Mouse (Mus musculus) 416B (cell line): ENCODE data around the gene Zfc3h1.

ENCODE experiments used
- DNase-seq: peaks from one replicate; pipeline ENCODE4 v3.0.0; 2011; ENCODE audit warnings: low read depth

Gene Zfc3h1

GRCm38 (mm10) chr10:115385018-115386002 lies 551 bp downstream of the Zfc3h1 start:
- peak; percentile 55 for DNase-seq

DNA sequence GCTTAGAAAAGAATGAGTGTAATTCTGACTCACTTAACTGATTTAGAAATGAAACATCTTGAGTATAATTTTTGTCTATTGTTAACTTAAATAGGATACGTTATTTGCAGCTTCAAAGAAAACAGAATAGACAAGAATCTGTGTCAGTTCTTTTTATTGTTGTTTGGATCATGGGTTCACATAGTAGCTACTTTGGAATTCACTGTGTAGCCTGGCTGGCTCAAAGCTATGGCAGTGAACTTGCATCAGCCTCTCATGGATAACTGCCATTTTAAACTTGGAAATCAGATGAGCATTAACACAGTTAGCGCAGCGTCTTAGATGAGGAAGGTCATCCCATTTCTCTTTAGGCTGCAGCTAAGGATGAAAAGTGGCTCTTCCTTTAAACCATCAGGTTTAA lies 3.1 kb downstream of the Zfc3h1 start:
- no peak for DNase-seq

GRCm38 (mm10) chr10:115391076-115391475 lies 6.3 kb downstream of the Zfc3h1 start:
- no peak for DNase-seq

DNA sequence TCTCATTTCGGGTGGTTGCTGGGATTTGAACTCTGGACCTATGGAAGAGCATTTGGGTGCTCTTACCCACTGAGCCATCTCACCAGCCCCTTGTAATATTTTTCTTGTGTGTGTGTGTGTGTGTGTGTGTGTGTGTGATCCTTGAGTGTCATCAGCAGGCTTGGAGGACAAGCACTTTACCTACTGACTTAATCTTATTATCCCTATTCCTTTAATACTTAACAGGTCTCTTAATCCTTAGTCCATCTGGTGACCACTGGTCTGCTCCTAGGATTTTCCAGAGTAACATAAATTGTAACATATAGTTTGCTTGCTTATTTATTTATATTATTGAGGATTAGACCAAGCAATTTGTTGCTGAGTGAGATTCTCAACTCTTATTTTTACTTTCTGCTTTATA lies 7.1 kb downstream of the Zfc3h1 start:
- no peak for DNase-seq

- peak; percentile 79 for DNase-seq
These were observed 21.6 kb downstream of the Zfc3h1 start for GRCm38 (mm10) chr10:115406393-115406792.

DNA sequence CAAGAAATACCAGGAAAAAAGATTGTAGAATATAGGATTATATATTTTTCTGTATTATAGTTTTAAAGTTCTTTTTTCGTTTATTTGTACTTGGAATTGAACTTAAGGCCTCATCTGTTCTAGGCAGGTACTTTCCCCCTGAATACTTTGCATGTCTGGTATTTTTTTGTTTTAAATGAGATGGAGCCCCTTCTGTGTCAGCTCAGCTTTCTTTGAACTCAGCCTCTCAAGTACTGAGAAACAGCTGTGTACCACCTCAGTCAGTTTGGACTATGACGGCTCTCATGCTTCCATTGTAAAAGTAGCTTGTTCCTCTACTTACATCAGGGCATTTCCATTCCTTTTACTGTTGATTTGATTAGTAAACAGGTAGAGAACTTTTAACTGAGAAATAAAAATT lies 28.7 kb downstream of the Zfc3h1 start:
- no peak for DNase-seq

DNA sequence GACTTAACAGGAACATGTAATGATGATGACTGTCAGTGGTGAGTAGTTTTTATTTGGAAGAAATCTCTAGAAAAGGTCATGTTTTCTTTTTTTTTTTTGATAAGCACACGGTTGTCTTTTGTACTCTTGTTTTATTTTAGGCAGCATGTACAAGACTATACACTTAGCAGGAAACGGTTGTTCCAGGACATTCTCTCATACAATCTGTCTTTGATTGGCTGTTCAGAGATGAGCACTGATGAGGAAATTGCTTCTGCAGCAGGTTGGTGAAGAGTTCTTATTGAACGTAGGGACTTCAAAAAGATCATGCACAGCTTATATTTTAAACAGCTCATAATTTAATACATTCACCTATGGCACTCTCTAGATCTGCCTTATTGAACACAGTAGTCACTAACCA lies 29.3 kb downstream of the Zfc3h1 start:
- no peak for DNase-seq

DNA sequence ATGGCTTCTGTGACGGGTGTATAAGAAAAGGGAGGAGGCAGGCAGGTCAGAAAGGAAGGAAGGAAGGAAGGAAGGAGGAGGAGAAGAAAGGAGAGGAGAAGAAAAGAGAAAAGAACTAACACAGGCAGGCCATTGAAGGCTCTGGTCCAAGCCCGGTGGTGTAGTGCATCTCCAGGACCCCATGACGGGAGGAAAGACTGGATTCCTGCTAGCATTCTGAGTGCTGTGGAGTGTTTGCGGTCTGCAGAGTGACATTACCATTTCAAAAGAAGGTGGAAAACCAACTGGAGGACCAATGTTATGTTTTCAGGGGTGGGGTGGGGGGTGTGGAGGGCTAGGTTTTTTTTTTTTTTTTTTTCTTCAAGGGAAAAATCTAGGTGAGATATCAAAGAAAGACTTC lies 37.2 kb downstream of the Zfc3h1 start:
- DNase-seq, result no peak

- DNase-seq, result no peak
These were observed 40.6 kb downstream of the Zfc3h1 start for GRCm38 (mm10) chr10:115425351-115425750.

GRCm38 (mm10) chr10:115437286-115437685 lies 52.5 kb downstream of the Zfc3h1 start:
- DNase-seq, result no peak

- DNase-seq, result no peak
These were observed 63.9 kb downstream of the Zfc3h1 start for GRCm38 (mm10) chr10:115448614-115449013.

DNA sequence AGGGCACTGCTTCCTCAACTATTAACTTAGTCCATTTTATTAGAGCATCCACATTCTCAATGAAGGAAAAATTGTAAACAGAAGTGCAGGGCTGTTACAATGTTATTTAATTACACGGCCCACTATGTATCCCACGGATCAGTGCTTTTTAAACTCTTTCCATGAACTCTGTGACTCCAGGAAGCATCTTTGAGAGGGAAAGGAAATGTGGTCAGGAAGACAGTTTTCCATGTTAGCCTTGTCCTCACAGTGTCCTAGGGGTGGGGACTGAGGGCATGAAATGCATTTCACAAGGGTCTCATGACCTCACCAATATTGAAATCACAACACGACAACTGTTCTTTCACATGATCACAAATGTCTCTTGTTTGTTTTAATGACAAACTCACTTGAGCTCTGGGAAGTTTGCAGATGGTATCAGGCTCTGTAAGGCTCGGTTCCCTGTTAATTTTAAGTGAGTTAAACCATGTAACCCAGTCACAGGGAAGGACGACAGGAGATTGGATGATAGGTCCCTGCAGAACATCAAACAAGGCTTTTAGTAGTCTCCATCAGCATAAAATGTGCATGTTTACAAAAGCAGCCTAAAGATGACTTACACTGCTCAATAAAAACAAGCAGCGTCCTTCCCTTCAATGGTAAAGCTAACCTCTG lies 72.7 kb downstream of the Zfc3h1 start:
- no peak for DNase-seq

- no peak for DNase-seq
These were observed 77.9 kb downstream of the Zfc3h1 start for GRCm38 (mm10) chr10:115462646-115463045.

GRCm38 (mm10) chr10:115465072-115465471 lies 80.3 kb downstream of the Zfc3h1 start:
- no peak for DNase-seq

GRCm38 (mm10) chr10:115465778-115466177 lies 81.0 kb downstream of the Zfc3h1 start:
- DNase-seq, result no peak

GRCm38 (mm10) chr10:115467985-115468384 lies 83.2 kb downstream of the Zfc3h1 start:
- DNase-seq, result no peak

GRCm38 (mm10) chr10:115468632-115469031 lies 83.9 kb downstream of the Zfc3h1 start:
- no peak for DNase-seq

DNA sequence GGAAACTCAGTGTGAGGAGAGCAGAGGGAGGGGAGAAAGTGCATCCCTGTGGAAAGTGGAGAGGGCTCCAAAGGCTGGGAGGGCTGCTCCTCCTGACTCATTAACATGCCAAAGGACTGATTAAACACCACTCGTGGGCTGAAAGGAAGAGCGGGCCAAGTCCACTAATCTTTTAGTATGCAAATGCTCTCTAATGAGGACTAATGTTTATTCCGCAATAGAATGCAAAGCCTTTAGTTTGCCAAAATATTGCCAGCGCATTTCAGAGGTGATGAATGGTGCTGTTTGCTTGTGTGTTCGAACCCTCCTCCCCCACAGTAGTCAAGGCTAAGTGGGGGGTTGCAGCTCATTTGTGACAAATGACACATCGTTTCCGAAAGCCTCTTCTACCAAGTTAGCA lies 84.3 kb downstream of the Zfc3h1 start:
- DNase-seq, result no peak

DNA sequence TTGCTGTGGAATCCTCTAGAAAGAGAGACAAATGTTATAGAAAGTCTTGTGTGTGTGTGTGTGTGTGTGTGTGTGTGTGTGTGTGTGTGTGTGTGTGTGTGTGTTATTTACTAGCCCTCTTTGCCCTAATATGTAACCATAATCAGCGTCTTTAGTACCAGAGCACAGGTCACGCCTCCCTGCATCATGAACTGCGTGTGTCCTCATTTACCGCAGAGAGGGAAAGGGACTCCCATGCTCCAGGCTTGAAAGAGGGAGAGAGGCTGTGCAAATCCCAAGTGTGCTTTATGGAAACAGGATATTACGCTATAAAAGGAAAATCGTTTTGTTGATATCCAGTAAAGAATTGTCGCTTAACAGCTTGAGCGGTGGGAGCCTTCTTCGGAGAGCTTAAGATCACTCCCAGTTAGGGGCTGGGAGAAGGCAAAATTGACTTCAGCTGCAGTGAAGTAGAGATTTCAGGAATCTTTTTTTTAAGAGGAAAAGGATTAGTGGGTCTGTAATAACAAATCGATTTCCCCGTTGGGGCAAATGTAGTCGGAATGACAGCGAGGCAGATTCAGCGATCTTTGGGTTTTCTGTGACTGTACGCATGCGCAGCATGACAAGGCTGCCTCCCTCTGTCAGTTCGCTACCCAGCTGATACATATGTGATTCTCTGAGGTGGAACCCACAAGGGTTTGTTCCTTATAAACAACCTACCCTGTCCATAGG lies 86.0 kb downstream of the Zfc3h1 start:
- DNase-seq, result no peak

GRCm38 (mm10) chr10:115473213-115473961 lies 88.6 kb downstream of the Zfc3h1 start:
- no peak for DNase-seq

GRCm38 (mm10) chr10:115475000-115475550 lies 90.3 kb downstream of the Zfc3h1 start:
- no peak for DNase-seq

DNA sequence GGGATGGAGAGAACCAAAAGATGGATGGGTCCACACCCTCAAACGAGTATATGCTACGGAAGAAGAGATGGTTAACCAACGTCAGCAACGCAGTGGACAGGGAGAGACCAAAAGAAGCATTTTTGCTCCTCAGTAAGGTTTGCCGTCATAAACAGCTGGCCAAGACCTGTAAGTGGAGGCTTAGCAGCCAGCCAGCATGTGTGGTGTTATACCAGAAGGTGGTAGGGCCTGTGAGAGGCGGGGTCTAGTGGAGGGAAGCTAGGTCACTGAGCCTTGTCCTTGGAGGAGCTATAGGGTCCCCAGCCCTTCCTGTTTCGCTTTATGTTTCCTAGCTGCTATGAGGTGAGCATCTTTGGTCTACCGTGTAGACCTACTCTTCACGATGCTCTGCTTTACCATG lies 91.7 kb downstream of the Zfc3h1 start:
- DNase-seq, result no peak
